Mouse (Mus musculus) thymus, adult 2 months (tissue): Measurements from ENCODE around the gene Snx32. TPM values are rescaled to one million over a fixed set of nuclear protein-coding genes. Genes with fewer than 3 reads are reported as not detected.

Experiments used
- DNase-seq: peaks from one replicate; pipeline ENCODE4 v3.0.0; 2021
- H3K27ac ChIP-seq: fragments of 200-500 bp; 2 replicates; pipeline ENCODE4 v1.5.1; 2012; ENCODE audit warnings: low read length, control low read depth; ENCODE audit not compliant: control insufficient read depth, insufficient read depth
- H3K27me3 ChIP-seq: fragments of 200-500 bp; 2 replicates; pipeline ENCODE4 v1.6.1; 2012; ENCODE audit warnings: mild to moderate bottlenecking, low read length, moderate library complexity, mixed read lengths; ENCODE audit not compliant: control insufficient read depth, insufficient read depth
- H3K36me3 ChIP-seq: fragments of 200-500 bp; 2 replicates; pipeline ENCODE4 v1.6.1; 2012; ENCODE audit warnings: mild to moderate bottlenecking, low read length, moderate library complexity; ENCODE audit not compliant: control insufficient read depth, insufficient read depth
- H3K4me1 ChIP-seq: fragments of 200-500 bp; replicated peaks from 2 replicates; pipeline ENCODE4 v1.6.1; 2012; ENCODE audit warnings: low read length; ENCODE audit not compliant: control insufficient read depth, insufficient read depth
- H3K4me3 ChIP-seq: fragments of 200-500 bp; 2 replicates; pipeline ENCODE4 v1.5.1; 2012; ENCODE audit warnings: mild to moderate bottlenecking, low read length, control low read depth, moderate library complexity; ENCODE audit not compliant: control insufficient read depth, insufficient read depth
- CTCF ChIP-seq: fragments of 200-500 bp; IDR thresholded peaks from 2 replicates; pipeline ENCODE4 v1.5.1; 2012; ENCODE audit warnings: mild to moderate bottlenecking, control low read depth, low read length, moderate library complexity, borderline replicate concordance; ENCODE audit not compliant: control insufficient read depth, poor library complexity, insufficient read depth; ENCODE audit errors: extremely low read depth
- POLR2A ChIP-seq: fragments of 200-500 bp; IDR thresholded peaks from 2 replicates; pipeline ENCODE4 v1.6.1; 2012; ENCODE audit warnings: mild to moderate bottlenecking, low read length, control low read depth, moderate library complexity; ENCODE audit not compliant: control insufficient read depth, poor library complexity, insufficient read depth; ENCODE audit errors: extremely low read depth
- WGBS: fragments of 180-500 bp; shearing (Covaris S2); methylation state at CpG from one replicate; pipeline ENCODE4 v1.1.7; 2018; 5-methylcytosine and 5-hydroxymethylcytosine counted together
- polyA plus RNA-seq: library from polyadenylated mRNA; depleted of rRNA; stranded (reverse); fragments of >200 nt; gene quantifications from 2 replicates; pipeline ENCODE4 v1.2.3, GENCODE M21; 2012

The Snx32 gene
- polyA plus RNA-seq, 1 experiment: 22.6 TPM

GRCm38 (mm10) chr19:5474281-5475068 is 35.9 kb downstream of the Snx32 start:
- no peaks in the 10 kb centered on the region for H3K36me3 ChIP-seq
- no peak for TF ChIP-seq POLR2A
- no peak for TF ChIP-seq CTCF
- peak overlapping the region; percentile 45 for H3K4me3 ChIP-seq
- H3K27ac ChIP-seq: no peak overlapping the region
- H3K27me3 ChIP-seq: peaks cover 5% of the 10 kb centered on the region
- peaks cover 11% of the 10 kb centered on the region for H3K4me1 ChIP-seq
- WGBS: 6% methylated on average over 53 of the region's 68 CpGs
- DNase-seq: no peak

DNA sequence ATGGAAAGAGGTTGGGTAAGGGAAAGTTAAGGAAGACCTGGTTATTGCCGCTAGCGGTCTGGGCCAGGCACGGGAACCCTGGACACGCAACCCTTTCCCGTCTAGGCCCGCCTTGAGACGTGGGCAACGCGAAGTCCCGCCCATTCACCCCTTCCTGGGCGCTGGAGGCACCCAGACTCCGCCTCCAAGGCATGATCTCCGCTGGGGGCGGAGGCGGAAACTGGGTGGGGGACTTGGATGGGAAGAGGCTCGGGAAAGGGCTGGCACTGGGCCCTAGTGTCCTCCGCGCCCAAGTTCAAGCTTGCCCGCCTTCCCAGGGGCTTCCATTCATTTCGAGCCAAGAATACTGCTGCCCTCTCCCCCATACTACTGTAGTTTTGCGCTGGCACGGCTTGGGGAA is 36.6 kb downstream of the Snx32 start, which contains the start of gene Efemp2:
Gene Efemp2 (plus strand): TSS at position 235 of the 400 bp plus-strand sequence.
- no peak for TF ChIP-seq CTCF
- no peak for TF ChIP-seq POLR2A
- H3K36me3 ChIP-seq: no peaks in the 10 kb centered on the region
- no peak within 1 kb of the TSS for H3K27ac ChIP-seq
- H3K4me1 ChIP-seq: peaks cover 14% of the 10 kb centered on the region
- 31% methylated on average over 22 of the region's 22 CpGs for WGBS
- H3K27me3 ChIP-seq: peaks cover 5% of the 10 kb centered on the region
- peak; percentile 58 for DNase-seq
- H3K4me3 ChIP-seq: peak within 1 kb of the TSS; percentile 46

DNA sequence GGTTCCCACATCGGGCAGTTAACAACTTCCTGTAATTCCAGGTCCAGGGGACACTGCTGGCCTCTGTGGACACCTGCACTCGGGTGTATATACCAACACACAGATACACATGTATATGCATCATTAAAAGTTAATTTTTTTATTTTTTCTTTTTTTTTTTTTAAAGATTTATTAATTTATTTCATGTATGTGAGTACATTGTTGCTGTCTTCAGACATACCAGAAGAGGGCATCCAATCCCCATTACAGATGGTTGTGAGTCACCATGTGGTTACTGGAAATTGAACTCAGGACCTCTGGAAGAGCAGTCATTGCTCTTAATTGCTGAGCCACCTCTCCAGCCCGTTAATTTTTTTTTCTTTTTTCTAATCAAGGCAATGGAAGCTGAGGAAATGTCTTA is 37.5 kb downstream of the Snx32 start:
- no peak overlapping the region for H3K4me3 ChIP-seq
- H3K4me1 ChIP-seq: peaks cover 23% of the 10 kb centered on the region
- no peak overlapping the region for H3K27ac ChIP-seq
- no peak for DNase-seq
- TF ChIP-seq POLR2A (no peak), CTCF (no peak)
- no peaks in the 10 kb centered on the region for H3K36me3 ChIP-seq
- 84% methylated on average over 3 of the region's 3 CpGs for WGBS
- H3K27me3 ChIP-seq: peaks cover 5% of the 10 kb centered on the region

- no peak for DNase-seq
- no peak for TF ChIP-seq CTCF
- TF ChIP-seq POLR2A: no peak
- Histone ChIP-seq H3K36me3 (no peaks in the 10 kb centered on the region), H3K27me3 (peaks cover 5% of the 10 kb centered on the region), H3K4me1 (peaks cover 24% of the 10 kb centered on the region), H3K27ac (no peak overlapping the region), H3K4me3 (no peak overlapping the region)
- WGBS: 81% methylated on average over 5 of the region's 5 CpGs
Observed at GRCm38 (mm10) chr19:5471846-5472245, 38.5 kb downstream of the Snx32 start.

GRCm38 (mm10) chr19:5468374-5468773 is 42.0 kb downstream of the Snx32 start, which contains the start of gene Ctsw:
Gene Ctsw, minus strand, starts transcription at chr19:5468507.
- WGBS: 9% methylated on average over 5 of the region's 5 CpGs
- DNase-seq: peak; percentile 72
- peak within 1 kb of the TSS; percentile 7 for H3K27ac ChIP-seq
- peaks cover 15% of the 10 kb centered on the region for H3K4me1 ChIP-seq
- TF ChIP-seq CTCF (no peak), POLR2A (0 out of 2 replicates have a peak, but pooled peaks have one; percentile 22)
- H3K27me3 ChIP-seq: no peaks in the 10 kb centered on the region
- H3K36me3 ChIP-seq: peaks cover 5% of the 10 kb centered on the region
- 0 out of 2 replicates have a peak within 1 kb of the TSS, but pooled peaks have one; percentile 1 for H3K4me3 ChIP-seq

- Histone ChIP-seq H3K27me3 (no peaks in the 10 kb centered on the region), H3K27ac (peak overlapping the region; percentile 23; the same call in 1 of the 2 replicates), H3K36me3 (peaks cover 5% of the 10 kb centered on the region), H3K4me3 (no peak overlapping the region), H3K4me1 (peaks cover 15% of the 10 kb centered on the region)
- DNase-seq: no peak
- WGBS: 51% methylated on average over 6 of the region's 6 CpGs
- TF ChIP-seq POLR2A (no peak), CTCF (no peak)
Observed at GRCm38 (mm10) chr19:5466916-5467500, 43.3 kb downstream of the Snx32 start.

- TF ChIP-seq CTCF (no peak), POLR2A (no peak)
- peaks cover 19% of the 10 kb centered on the region for H3K4me1 ChIP-seq
- WGBS: 93% methylated on average over 8 of the region's 8 CpGs
- H3K27me3 ChIP-seq: no peaks in the 10 kb centered on the region
- H3K4me3 ChIP-seq: no peak overlapping the region
- no peak for DNase-seq
- H3K36me3 ChIP-seq: peaks cover 5% of the 10 kb centered on the region
- H3K27ac ChIP-seq: no peak overlapping the region
Observed at GRCm38 (mm10) chr19:5465037-5465436, 45.3 kb downstream of the Snx32 start.
